Mouse (Mus musculus) MEL (cell line): ENCODE measurements around the gene Pon3. TPM values are rescaled to one million over a fixed set of nuclear protein-coding genes. Genes with fewer than 3 reads are reported as not detected.
A peak's percentile ranks its signal among the peaks of the same experiment; 100 is the strongest.

Experiments used
- DNase-seq: peaks from one replicate; pipeline ENCODE4 v3.0.0; 2011; ENCODE audit warnings: low read depth, low spot score
- H3K27ac ChIP-seq: 2 replicates; pipeline ENCODE4 v1.5.1; 2012; ENCODE audit warnings: low read depth, mild to moderate bottlenecking, control low read depth, low read length, moderate library complexity; ENCODE audit not compliant: control insufficient read depth
- H3K27me3 ChIP-seq, 2 experiments: fragments of 150-350 bp in 1 of 2; sonication (generic) in 1 of 2; 2 replicates each; pipeline ENCODE4 v1.6.1; 2012; ENCODE audit warnings: low read length in 2 of 2, mild to moderate bottlenecking in 2 of 2, improper control_type of control experiment in 1 of 2, moderate library complexity in 1 of 2; ENCODE audit not compliant: insufficient read depth in 2 of 2, control insufficient read depth in 1 of 2
- H3K36me3 ChIP-seq, 2 experiments: 2 replicates each; pipeline ENCODE4 v1.6.1; 2012 to 2014; ENCODE audit warnings: low read length in 2 of 2, improper control_type of control experiment in 1 of 2, inconsistent platforms in 1 of 2, mild to moderate bottlenecking in 1 of 2; ENCODE audit not compliant: insufficient read depth in 2 of 2, control insufficient read depth in 1 of 2
- H3K4me1 ChIP-seq, 2 experiments: fragments of 150-350 bp in 1 of 2; sonication (generic) in 1 of 2; 2 replicates each; pipeline ENCODE4 v1.6.1; 2012; ENCODE audit warnings: low read length in 2 of 2, improper control_type of control experiment in 1 of 2, mild to moderate bottlenecking in 1 of 2; ENCODE audit not compliant: insufficient read depth in 2 of 2, control insufficient read depth in 1 of 2
- H3K4me3 ChIP-seq, 2 experiments: fragments of 150-350 bp in 1 of 2; sonication (generic) in 1 of 2; 2 replicates each; pipeline ENCODE4 v1.5.1; 2012; ENCODE audit warnings: low read depth in 2 of 2, low read length in 2 of 2, mild to moderate bottlenecking in 2 of 2, moderate library complexity in 2 of 2, control low read depth in 1 of 2, improper control_type of control experiment in 1 of 2; ENCODE audit not compliant: control insufficient read depth in 1 of 2, insufficient read depth in 1 of 2
- H3K79me2 ChIP-seq: 2 replicates; pipeline ENCODE4 v1.6.1; 2012; ENCODE audit warnings: mild to moderate bottlenecking, low read length, moderate library complexity; ENCODE audit not compliant: control insufficient read depth, poor library complexity, insufficient read depth
- H3K9ac ChIP-seq: 2 replicates; pipeline ENCODE4 v1.6.1; 2012; ENCODE audit warnings: low read depth, mild to moderate bottlenecking, control low read depth, low read length, moderate library complexity; ENCODE audit not compliant: control insufficient read depth, poor library complexity, severe bottlenecking
- H3K9me3 ChIP-seq: fragments of 150-350 bp; sonication (generic); replicated peaks from 2 replicates; pipeline ENCODE4 v1.6.1; 2012; ENCODE audit warnings: mild to moderate bottlenecking, low read length, improper control_type of control experiment, moderate library complexity; ENCODE audit not compliant: insufficient read depth
- CHD1 ChIP-seq: IDR thresholded peaks from 2 replicates; pipeline ENCODE4 v1.6.1; 2012; ENCODE audit warnings: low read depth, mild to moderate bottlenecking, inconsistent platforms, low read length, improper control_type of control experiment
- CHD2 ChIP-seq: IDR thresholded peaks from 2 replicates; pipeline ENCODE4 v1.6.1; 2011; ENCODE audit warnings: low read length, improper control_type of control experiment
- CTCF ChIP-seq, 3 experiments: IDR thresholded peaks in 2 of 3; conservative IDR thresholded peaks in 1 of 3; 2 replicates each; pipeline ENCODE4 v1.5.1; 2011 to 2012; ENCODE audit warnings: low read length in 3 of 3, low read depth in 2 of 3, mild to moderate bottlenecking in 2 of 3, improper control_type of control experiment in 1 of 3, inconsistent platforms in 1 of 3, mixed read lengths in 1 of 3, moderate library complexity in 1 of 3; ENCODE audit not compliant: control insufficient read depth in 1 of 3, insufficient read depth in 1 of 3, poor library complexity in 1 of 3, severe bottlenecking in 1 of 3
- E2F4 ChIP-seq: IDR thresholded peaks from 2 replicates; pipeline ENCODE4 v1.6.1; 2011; ENCODE audit warnings: low read depth, low read length, improper control_type of control experiment, borderline replicate concordance
- ELF1 ChIP-seq: IDR thresholded peaks from 2 replicates; pipeline ENCODE4 v1.6.1; 2014; ENCODE audit warnings: low read depth, mild to moderate bottlenecking, inconsistent platforms, low read length, improper control_type of control experiment, moderate library complexity
- EP300 ChIP-seq, 2 experiments: IDR thresholded peaks; 2 replicates each; pipeline ENCODE4 v1.6.1; 2011; ENCODE audit warnings: improper control_type of control experiment in 2 of 2, low read length in 2 of 2, low read depth in 1 of 2, mild to moderate bottlenecking in 1 of 2
- ETS1 ChIP-seq: IDR thresholded peaks from 2 replicates; pipeline ENCODE4 v1.6.1; 2012; ENCODE audit warnings: low read depth, mild to moderate bottlenecking, inconsistent platforms, low read length, improper control_type of control experiment, moderate library complexity
- GATA1 ChIP-seq: IDR thresholded peaks from 2 replicates; pipeline ENCODE4 v1.6.1; 2011; ENCODE audit warnings: low read depth, low read length, improper control_type of control experiment
- HCFC1 ChIP-seq: IDR thresholded peaks from 2 replicates; pipeline ENCODE4 v1.6.1; 2012; ENCODE audit warnings: low read depth, mild to moderate bottlenecking, inconsistent platforms, low read length, improper control_type of control experiment, moderate library complexity
- JUND ChIP-seq: IDR thresholded peaks from 2 replicates; pipeline ENCODE4 v1.6.1; 2011; ENCODE audit warnings: low read depth, mild to moderate bottlenecking, improper control_type of control experiment, low read length
- KAT2A ChIP-seq: conservative IDR thresholded peaks from 2 replicates; pipeline ENCODE4 v1.6.1; 2012; ENCODE audit warnings: low read depth, low read length, improper control_type of control experiment, inconsistent platforms
- MAFK ChIP-seq: IDR thresholded peaks from 2 replicates; pipeline ENCODE4 v1.6.1; 2011; ENCODE audit warnings: low read depth, mild to moderate bottlenecking, low read length, improper control_type of control experiment, borderline replicate concordance
- MAX ChIP-seq: IDR thresholded peaks from 2 replicates; pipeline ENCODE4 v1.6.1; 2011; ENCODE audit warnings: low read length, improper control_type of control experiment
- MEF2A ChIP-seq: IDR thresholded peaks from 2 replicates; pipeline ENCODE4 v1.6.1; 2014; ENCODE audit warnings: low read depth, mild to moderate bottlenecking, inconsistent platforms, low read length, improper control_type of control experiment; ENCODE audit not compliant: poor library complexity, insufficient replicate concordance, severe bottlenecking; ENCODE audit errors: extremely low read depth
- MXI1 ChIP-seq: IDR thresholded peaks from 2 replicates; pipeline ENCODE4 v1.6.1; 2011; ENCODE audit warnings: mild to moderate bottlenecking, low read depth, low read length, improper control_type of control experiment
- MYB ChIP-seq: IDR thresholded peaks from 2 replicates; pipeline ENCODE4 v1.6.1; 2011; ENCODE audit warnings: mild to moderate bottlenecking, low read depth, low read length, improper control_type of control experiment
- MYC ChIP-seq: IDR thresholded peaks from 2 replicates; pipeline ENCODE4 v1.6.1; 2011; ENCODE audit warnings: low read depth, mild to moderate bottlenecking, low read length, improper control_type of control experiment, moderate library complexity
- NRF1 ChIP-seq: IDR thresholded peaks from 2 replicates; pipeline ENCODE4 v1.6.1; 2014; ENCODE audit warnings: low read depth, mild to moderate bottlenecking, inconsistent platforms, low read length, improper control_type of control experiment, moderate library complexity; ENCODE audit not compliant: poor library complexity, insufficient read depth, severe bottlenecking
- POLR2A ChIP-seq, 2 experiments: IDR thresholded peaks; 2 replicates each; pipeline ENCODE4 v1.6.1; 2011 to 2012; ENCODE audit warnings: low read length in 2 of 2, mild to moderate bottlenecking in 2 of 2, control low read depth in 1 of 2, improper control_type of control experiment in 1 of 2, low read depth in 1 of 2, moderate library complexity in 1 of 2; ENCODE audit not compliant: control insufficient read depth in 1 of 2, insufficient read depth in 1 of 2, poor library complexity in 1 of 2
- POLR2AphosphoS2 ChIP-seq: IDR thresholded peaks from 2 replicates; pipeline ENCODE4 v1.6.1; 2011; ENCODE audit warnings: low read length, improper control_type of control experiment
- POLR2AphosphoS5 ChIP-seq: IDR thresholded peaks from 2 replicates; pipeline ENCODE4 v1.6.1; 2012; ENCODE audit warnings: low read depth, borderline replicate concordance, mild to moderate bottlenecking, inconsistent platforms, low read length, moderate library complexity, mixed read lengths
- RAD21 ChIP-seq: IDR thresholded peaks from 2 replicates; pipeline ENCODE4 v1.6.1; 2011; ENCODE audit warnings: mild to moderate bottlenecking, low read depth, low read length, improper control_type of control experiment
- RCOR1 ChIP-seq: IDR thresholded peaks from 2 replicates; pipeline ENCODE4 v1.6.1; 2012; ENCODE audit warnings: low read depth, mild to moderate bottlenecking, inconsistent platforms, low read length, improper control_type of control experiment
- SIN3A ChIP-seq: IDR thresholded peaks from 2 replicates; pipeline ENCODE4 v1.6.1; 2012; ENCODE audit warnings: low read length, improper control_type of control experiment, inconsistent platforms
- TAL1 ChIP-seq: IDR thresholded peaks from 2 replicates; pipeline ENCODE4 v1.6.1; 2012; ENCODE audit warnings: mild to moderate bottlenecking, inconsistent platforms, low read length, moderate library complexity, mixed read lengths
- TBP ChIP-seq: IDR thresholded peaks from 2 replicates; pipeline ENCODE4 v1.8.0; 2011; ENCODE audit warnings: low read depth, low read length, improper control_type of control experiment
- TCF12 ChIP-seq: IDR thresholded peaks from 2 replicates; pipeline ENCODE4 v1.6.1; 2014; ENCODE audit warnings: low read depth, mild to moderate bottlenecking, inconsistent platforms, low read length, improper control_type of control experiment, moderate library complexity
- UBTF ChIP-seq: IDR thresholded peaks from 2 replicates; pipeline ENCODE4 v1.6.1; 2012; ENCODE audit warnings: low read depth, mild to moderate bottlenecking, inconsistent platforms, low read length, improper control_type of control experiment, moderate library complexity, borderline replicate concordance; ENCODE audit not compliant: insufficient read depth
- USF1 ChIP-seq: IDR thresholded peaks from 2 replicates; pipeline ENCODE4 v1.6.1; 2014; ENCODE audit warnings: low read depth, mild to moderate bottlenecking, inconsistent platforms, low read length, improper control_type of control experiment, moderate library complexity
- ZKSCAN1 ChIP-seq: IDR thresholded peaks from 2 replicates; pipeline ENCODE4 v1.6.1; 2012; ENCODE audit warnings: low read depth, mild to moderate bottlenecking, inconsistent platforms, low read length, improper control_type of control experiment, moderate library complexity
- ZMIZ1 ChIP-seq: IDR thresholded peaks from 2 replicates; pipeline ENCODE4 v1.6.1; 2012; ENCODE audit warnings: low read depth, mild to moderate bottlenecking, inconsistent platforms, low read length, improper control_type of control experiment, moderate library complexity
- polyA plus RNA-seq, 2 experiments: library from polyadenylated mRNA; stranded (reverse) in 1 of 2; unstranded in 1 of 2; fragments of >175 nt in 1 of 2; fragments of >200 nt in 1 of 2; gene quantifications; 2 replicates each; pipeline versions ENCODE4 v1.2.1 to v1.2.4; 2012; ENCODE audit warnings: low replicate concordance in 2 of 2, low read depth in 1 of 2; ENCODE audit not compliant: insufficient read length in 2 of 2, insufficient read depth in 1 of 2, missing spikeins in 1 of 2
- total RNA-seq: library from RNA; depleted of rRNA; stranded (reverse); fragments of 300-350 nt; gene quantifications from 2 replicates; pipeline ENCODE4 v1.2.3, GENCODE M21; 2012

Gene Pon3
- total and polyA plus RNA-seq, 3 experiments = 2.9 to 5.9 TPM; not detected in 1

DNA sequence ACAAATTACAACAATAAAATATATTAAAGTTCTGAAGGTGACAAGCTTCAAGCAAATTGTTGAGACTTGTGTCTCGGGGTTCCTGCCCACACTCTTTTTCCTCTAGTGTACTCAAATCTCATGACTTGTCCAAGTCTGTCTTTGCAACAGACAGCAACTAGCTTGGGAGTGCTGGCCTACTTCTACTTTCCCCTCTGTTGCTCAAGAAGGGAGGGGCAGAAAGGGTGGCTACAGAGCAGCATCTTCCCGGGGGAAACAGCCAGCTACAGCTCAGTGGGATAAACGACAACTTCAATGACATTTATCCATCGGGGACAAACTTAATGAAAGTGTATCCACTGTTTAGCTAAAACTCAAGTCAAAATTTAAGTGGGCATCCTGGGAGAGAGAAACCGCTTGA lies 36.8 kb upstream of the Pon3 start:
- H3K27me3 ChIP-seq = no peaks in the 10 kb centered on the region
- no peak overlapping the region for H3K4me3 ChIP-seq
- TF ChIP-seq SIN3A = no peak
- TF ChIP-seq MAFK = no peak
- TF ChIP-seq CHD1 = no peak
- no peak for TF ChIP-seq CTCF (IDR thresholded peaks at IDR 0.05 in 2 of 3, conservative IDR thresholded peaks at IDR 0.05 in 1 of 3; ENCODE audit: control insufficient read depth in 1 of 3, insufficient read depth in 1 of 3, low read depth in 2 of 3, low read length in 3 of 3, poor library complexity in 1 of 3, severe bottlenecking in 1 of 3)
- no peak for TF ChIP-seq ZKSCAN1
- no peak for TF ChIP-seq MEF2A
- no peak for TF ChIP-seq POLR2AphosphoS2
- TF ChIP-seq ZMIZ1 = no peak
- TF ChIP-seq E2F4 = no peak
- no peak for TF ChIP-seq USF1
- TF ChIP-seq GATA1 = no peak
- no peak for TF ChIP-seq RAD21
- no peak for TF ChIP-seq EP300 (IDR thresholded peaks at IDR 0.05; ENCODE audit: low read depth in 1 of 2, low read length in 2 of 2)
- no peak for TF ChIP-seq KAT2A
- TF ChIP-seq MAX = no peak
- TF ChIP-seq HCFC1 = no peak
- no peak for TF ChIP-seq TBP
- no peak for TF ChIP-seq UBTF
- TF ChIP-seq CHD2 = no peak
- no peak for TF ChIP-seq JUND
- H3K9me3 ChIP-seq = no peaks in the 10 kb centered on the region
- H3K27ac ChIP-seq = no peak overlapping the region
- DNase-seq = no peak
- H3K4me1 ChIP-seq = peaks cover 40 to 54% of the 10 kb centered on the region in 2 experiments
- peaks cover 11 to 62% of the 10 kb centered on the region in 2 experiments for H3K36me3 ChIP-seq
- H3K79me2 ChIP-seq = peaks cover 26% of the 10 kb centered on the region
- H3K9ac ChIP-seq = no peak overlapping the region

DNA sequence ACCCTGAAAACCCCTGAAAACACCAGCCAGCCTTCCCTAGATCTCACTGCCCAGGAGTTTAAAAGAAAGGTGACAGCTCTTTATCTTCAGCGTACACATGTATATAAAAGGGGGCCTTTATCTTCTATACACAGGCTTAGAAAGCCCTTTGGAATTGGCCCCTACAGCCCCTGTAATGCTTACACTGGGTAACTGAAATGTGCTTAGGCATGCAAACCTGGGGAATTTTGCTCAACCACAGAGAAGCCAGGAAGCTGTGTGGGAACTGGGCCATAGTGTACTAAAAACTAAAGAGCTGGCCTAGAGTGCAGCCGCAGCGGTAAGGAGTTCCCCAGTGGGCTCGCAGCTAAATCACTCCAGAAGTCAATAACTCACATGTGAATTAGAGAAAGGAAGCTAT lies 35.4 kb upstream of the Pon3 start:
- Histone ChIP-seq H3K9me3 (no peaks in the 10 kb centered on the region), H3K27ac (peak overlapping the region; percentile 58), H3K4me1 (peaks cover 48 to 56% of the 10 kb centered on the region in 2 experiments), H3K4me3 (no peak overlapping the region), H3K27me3 (no peaks in the 10 kb centered on the region), H3K36me3 (peaks cover 11 to 69% of the 10 kb centered on the region in 2 experiments), H3K9ac (peak overlapping the region; percentile 12; the same call in 1 of the 2 replicates), H3K79me2 (peaks cover 20% of the 10 kb centered on the region)
- peak; percentile 77 for DNase-seq
- TF ChIP-seq NRF1 = no peak
- no peak for TF ChIP-seq MYC
- TF ChIP-seq EP300 (IDR thresholded peaks at IDR 0.05; ENCODE audit: low read depth in 1 of 2, low read length in 2 of 2) = peak; percentile 85 to 93
- TF ChIP-seq MXI1 = peak; percentile 87
- TF ChIP-seq POLR2A (IDR thresholded peaks at IDR 0.05; ENCODE audit: control insufficient read depth in 1 of 2, insufficient read depth in 1 of 2, low read depth in 1 of 2, low read length in 2 of 2, poor library complexity in 1 of 2) = no peak
- peak; percentile 95 for TF ChIP-seq TCF12
- TF ChIP-seq SIN3A = peak; percentile 85
- TF ChIP-seq MAFK = peak; percentile 88
- TF ChIP-seq ELF1 = no peak
- TF ChIP-seq ETS1 = peak; percentile 91
- peak; percentile 76; the same call in 1 of the 2 replicates for TF ChIP-seq RCOR1
- TF ChIP-seq MYB = no peak
- TF ChIP-seq CTCF (IDR thresholded peaks at IDR 0.05 in 2 of 3, conservative IDR thresholded peaks at IDR 0.05 in 1 of 3; ENCODE audit: control insufficient read depth in 1 of 3, insufficient read depth in 1 of 3, low read depth in 2 of 3, low read length in 3 of 3, poor library complexity in 1 of 3, severe bottlenecking in 1 of 3) = no peak
- 0 out of 2 replicates have a peak, but pooled peaks have one; percentile 22 for TF ChIP-seq CHD1
- no peak for TF ChIP-seq POLR2AphosphoS5
- peak; percentile 91 for TF ChIP-seq TAL1
- TF ChIP-seq MAX = no peak
- no peak for TF ChIP-seq CHD2
